Mouse (Mus musculus) E14TG2a.4 (cell line): Measurements from ENCODE around the gene Fem1b.

Source experiments
- CTCF ChIP-seq: conservative IDR thresholded peaks from 2 replicates; pipeline ENCODE4 v1.5.1; 2014; ENCODE audit warnings: low read length
- NANOG ChIP-seq: IDR thresholded peaks from 2 replicates; pipeline ENCODE4 v1.6.1; 2014; ENCODE audit warnings: borderline replicate concordance, low read length, mixed read lengths
- POU5F1 ChIP-seq: IDR thresholded peaks from 2 replicates; pipeline ENCODE4 v1.6.1; 2014; ENCODE audit warnings: low read length, borderline replicate concordance

- TF ChIP-seq CTCF = no peak
- TF ChIP-seq NANOG = no peak
- TF ChIP-seq POU5F1 = no peak
Observed at GRCm38 (mm10) chr9:62820829-62821228, 9.1 kb upstream of the Fem1b start.
